Mouse (Mus musculus): Measurements from ENCODE around the gene Mall.

The Mall gene

GRCm38 (mm10) chr2:127729671-127730070 lies at the start of gene Mall:
Gene Mall (minus strand): TSS chr2:127729932.
- peak; percentile 20 for DNase-seq

GRCm38 (mm10) chr2:127778451-127778850 lies 48.7 kb upstream of the Mall start:
- DNase-seq, result no peak

- DNase-seq, result no peak
Observed at GRCm38 (mm10) chr2:127775013-127775412, 45.3 kb upstream of the Mall start.

- no peak for DNase-seq
Observed at GRCm38 (mm10) chr2:127774578-127774941, 44.8 kb upstream of the Mall start.

DNA sequence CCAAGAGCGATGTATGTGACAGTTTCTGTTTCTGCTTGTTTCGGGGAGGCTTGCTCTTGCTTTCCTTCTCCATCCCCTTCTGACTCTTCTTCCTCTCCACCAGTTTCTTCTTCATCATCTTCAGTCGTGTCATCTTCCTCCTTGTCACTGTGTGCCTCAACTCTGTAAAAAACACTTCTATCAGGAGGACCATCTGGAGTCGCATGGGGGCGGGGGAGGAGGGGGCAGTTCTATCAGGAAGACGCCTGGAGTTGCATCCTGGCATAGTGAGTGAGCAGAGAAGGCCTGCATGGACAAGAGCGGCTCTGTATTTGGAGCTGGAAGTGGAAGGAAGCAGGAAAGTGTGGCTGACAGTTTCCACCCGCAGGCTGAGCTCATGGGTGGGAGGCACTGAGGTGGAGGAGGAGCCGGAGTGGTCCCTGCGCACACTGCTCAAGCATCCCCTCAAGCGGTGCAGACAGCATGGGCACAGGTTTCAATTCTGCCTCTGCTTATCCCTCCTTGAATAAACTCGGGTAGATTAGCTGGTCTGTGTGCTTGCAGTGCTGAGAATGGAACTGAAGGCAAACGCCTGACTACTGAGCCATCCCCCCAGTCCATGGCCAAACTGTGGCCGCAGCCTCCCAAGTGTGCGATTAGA lies 44.3 kb upstream of the Mall start:
- no peak for DNase-seq

- no peak for DNase-seq
Observed at GRCm38 (mm10) chr2:127761587-127761986, 31.9 kb upstream of the Mall start.

DNA sequence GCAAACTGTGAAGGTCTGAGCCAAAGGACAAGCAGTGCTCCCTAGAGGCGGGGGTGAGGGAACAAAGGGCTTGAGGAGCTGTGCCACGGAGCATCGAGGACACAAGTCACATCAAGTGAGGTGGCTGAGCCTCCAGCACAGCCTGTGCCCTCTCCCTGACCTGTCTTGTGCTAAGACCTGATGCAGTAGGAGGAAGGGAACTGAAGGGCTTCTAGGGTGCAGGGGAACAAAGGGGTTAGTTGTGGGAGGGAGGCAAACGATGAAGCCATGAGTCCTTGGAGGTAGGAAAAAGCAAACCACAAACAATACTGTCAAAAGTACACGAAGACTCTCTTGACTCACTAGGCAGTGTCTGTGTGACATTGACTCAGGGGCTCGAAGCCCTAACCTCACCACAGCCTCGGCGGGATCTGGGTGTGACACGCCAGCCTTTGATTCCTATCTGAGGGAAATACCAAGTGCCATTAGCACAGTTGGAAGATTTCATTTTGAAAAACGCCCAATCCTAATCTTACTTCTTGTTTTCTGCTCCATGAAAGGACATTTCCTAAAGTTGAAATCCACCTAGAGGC lies 30.8 kb upstream of the Mall start:
- no peak for DNase-seq

DNA sequence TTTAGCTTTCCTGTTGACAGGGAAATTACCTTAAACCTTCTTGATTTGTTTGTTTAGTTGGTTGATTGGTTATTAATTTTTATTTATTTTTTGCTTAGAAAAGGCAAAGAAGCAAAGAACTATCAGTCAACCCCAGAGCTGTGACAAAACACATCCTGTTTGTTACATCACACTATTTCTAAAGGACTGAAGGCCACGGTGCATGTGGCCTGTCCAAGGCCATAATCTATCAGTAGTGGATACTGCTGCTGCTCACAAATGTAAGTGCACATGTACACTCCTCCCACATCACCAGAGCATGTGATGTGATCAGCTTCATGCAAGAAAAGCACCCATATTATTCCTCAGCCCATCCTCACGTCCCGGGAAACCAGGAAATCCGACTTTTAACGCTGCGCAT lies 30.3 kb upstream of the Mall start:
- no peak for DNase-seq

- DNase-seq, result no peak
Observed at GRCm38 (mm10) chr2:127759157-127759880, 29.6 kb upstream of the Mall start.

- DNase-seq, result no peak
Observed at GRCm38 (mm10) chr2:127757171-127757570, 27.4 kb upstream of the Mall start.

- DNase-seq, result no peak
Observed at GRCm38 (mm10) chr2:127754113-127754512, 24.4 kb upstream of the Mall start.

GRCm38 (mm10) chr2:127751849-127752610 lies 22.3 kb upstream of the Mall start:
- DNase-seq, result no peak

DNA sequence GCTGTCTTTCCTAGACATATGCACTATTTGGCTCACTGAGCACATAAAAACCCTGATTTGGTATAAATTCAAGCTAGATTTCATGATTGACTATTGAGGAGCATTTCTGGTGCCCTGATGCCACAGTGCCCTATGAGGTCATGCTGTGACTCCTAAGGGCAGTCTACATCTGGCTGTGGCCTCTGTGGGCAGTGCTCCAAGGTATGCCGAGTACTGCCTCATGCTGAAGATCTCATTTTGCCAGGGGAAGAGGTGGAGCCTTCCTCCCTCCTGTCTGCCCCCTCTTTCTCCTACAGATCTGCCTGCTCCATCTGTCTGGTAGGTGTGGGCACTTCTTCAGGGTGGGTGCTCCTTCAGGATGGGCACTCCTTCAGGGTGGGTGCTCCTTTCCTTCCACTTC lies 19.6 kb upstream of the Mall start:
- no peak for DNase-seq

- no peak for DNase-seq
Observed at GRCm38 (mm10) chr2:127748316-127748715, 18.6 kb upstream of the Mall start.

DNA sequence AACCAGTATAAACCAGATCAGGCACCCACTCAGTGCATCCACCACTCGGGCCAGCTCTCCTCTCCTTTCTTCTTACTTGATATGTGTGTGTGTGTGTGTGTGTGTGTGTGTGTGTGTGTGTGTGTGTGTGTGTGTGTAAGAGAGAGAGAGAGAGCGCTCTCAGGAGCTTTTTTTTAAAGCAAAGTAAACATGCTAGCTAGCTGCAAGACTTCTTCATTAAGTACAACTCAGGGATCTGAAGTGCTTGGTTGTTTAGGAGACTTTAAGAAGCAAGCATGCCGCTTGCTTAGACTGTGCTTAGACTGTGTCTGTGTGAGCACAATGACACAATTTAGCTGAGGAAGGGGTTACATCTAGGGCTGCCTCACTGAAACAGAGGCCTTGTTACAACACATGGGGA lies 12.9 kb upstream of the Mall start:
- no peak for DNase-seq

DNA sequence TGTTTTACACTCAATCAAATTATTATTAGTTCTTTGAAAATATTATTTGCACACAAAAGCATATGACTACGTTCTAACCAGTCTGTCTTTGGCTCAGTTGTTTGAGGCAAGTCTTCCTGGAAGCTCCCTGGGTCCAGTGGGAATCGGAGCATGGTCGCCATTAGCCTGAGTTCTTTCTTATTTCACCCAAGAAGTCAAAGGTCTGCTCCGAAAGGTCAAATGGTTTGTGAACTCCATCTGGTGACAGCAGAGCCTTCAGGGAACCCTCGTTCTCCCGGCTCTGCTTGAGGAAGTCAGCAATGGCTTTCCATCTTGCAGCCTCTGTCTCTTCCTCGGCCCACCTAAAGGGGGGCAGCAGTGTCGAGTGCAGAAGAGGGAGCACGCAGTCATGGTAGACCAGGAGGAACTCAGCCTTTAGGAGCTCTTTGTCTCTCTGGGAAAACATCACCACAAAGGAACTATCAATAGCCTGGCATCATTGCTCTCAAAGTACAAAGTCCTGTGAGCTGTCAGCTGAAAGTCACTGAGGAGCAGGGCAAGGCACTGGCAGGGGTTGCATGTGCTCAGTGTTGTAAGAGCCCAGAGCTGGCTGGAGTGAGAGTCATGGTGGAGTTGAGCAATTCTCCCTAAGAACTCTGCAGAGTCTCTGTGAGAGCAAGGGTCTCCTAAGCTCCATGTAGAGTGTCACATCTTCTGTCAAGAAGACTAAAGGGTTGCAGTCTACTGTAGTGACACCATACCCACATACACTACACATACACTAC lies 11.2 kb upstream of the Mall start:
- no peak for DNase-seq

DNA sequence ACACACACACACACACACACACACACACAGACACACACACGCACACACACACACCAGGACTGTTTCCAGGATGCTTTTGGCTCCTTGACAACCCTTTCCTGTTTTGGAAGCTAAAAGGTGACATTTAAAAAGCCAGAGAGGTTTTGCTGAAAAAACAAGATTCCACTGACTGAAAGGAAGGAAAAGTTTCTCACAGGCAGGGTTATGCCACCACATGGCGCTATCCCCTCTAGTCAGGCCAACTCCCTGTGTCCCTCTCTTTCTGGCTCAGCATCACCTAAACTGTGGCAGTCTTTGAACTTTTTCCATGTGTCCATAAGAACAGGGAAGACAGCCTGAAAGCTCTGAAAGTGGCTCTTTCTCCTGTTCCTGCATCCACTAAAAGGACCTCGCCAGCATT lies 8.2 kb upstream of the Mall start:
- DNase-seq, result no peak

DNA sequence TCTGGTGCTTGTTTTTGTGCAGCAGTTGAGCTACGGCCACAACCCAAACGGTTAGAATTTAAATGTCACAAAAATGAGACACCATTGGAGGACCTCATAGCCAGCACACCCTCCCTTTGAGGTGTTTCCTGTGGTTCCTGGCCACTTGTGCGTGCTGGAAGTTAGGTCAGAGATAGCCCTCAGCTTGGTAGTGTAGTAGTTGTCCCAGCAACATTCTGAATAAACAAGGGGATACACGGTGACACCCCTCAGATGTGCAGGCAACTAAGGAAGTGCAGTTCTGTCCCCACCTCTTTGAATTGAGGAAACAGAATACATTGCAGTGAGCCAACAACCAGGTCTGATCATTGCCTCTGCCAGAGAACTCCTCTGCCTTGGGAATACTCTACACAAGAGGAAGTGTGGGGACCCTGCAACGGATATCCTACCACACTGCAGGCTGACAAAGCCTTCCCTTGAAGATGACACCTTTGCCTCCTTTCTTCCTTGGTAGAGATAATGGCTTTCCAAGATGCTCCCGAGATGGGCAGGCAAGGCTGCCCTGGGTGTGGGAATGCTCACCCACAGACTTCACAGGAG lies 7.0 kb upstream of the Mall start:
- DNase-seq, result no peak

GRCm38 (mm10) chr2:127735512-127736145 lies 5.9 kb upstream of the Mall start:
- DNase-seq, result no peak

- DNase-seq, result no peak
Observed at GRCm38 (mm10) chr2:127734889-127735288, 5.2 kb upstream of the Mall start.

DNA sequence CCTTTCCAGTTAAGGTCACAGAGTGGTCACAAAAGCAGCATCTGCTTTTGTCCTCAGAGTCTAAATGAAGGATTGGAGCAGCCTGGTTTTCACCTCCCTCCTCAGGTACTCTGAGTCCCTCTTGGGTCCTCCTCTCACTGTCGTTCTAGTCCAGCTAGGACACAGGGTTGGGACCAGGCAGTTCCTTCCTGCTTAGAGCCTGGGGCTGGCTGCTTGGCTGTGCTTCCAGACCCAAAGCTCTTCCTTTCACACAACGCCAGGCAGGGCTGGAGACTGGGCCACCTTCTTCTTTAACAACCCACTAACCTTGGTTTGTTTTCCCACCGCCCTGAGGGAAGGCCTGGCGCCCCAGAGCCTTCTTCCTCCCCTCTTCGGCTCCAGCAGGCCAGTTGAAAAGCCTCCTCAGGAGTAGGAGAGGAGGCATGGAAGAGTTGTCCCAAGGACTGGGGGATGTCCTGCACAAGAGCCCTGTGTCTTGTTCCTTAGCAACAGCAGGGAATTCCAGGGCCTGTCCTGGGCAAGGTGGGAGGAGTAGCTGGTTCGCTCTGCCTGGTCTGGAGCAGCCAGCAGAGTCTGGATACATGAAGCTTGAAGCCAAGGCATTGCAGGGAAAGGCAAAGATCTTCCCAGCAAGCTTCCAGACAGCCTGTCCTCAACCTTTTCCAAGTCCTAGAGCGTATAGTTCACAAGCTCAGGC lies 717 bp upstream of the Mall start:
- DNase-seq, result no peak

Measured in thymus, postnatal 4 days (tissue).